Mouse (Mus musculus) bone marrow macrophage, adult 2 months (primary cell): Measurements from ENCODE around the gene St13.

Source experiments
- CTCF ChIP-seq: IDR thresholded peaks from 2 replicates; pipeline ENCODE4 v1.5.1; 2012; ENCODE audit warnings: low read depth, mild to moderate bottlenecking, low read length, moderate library complexity
- POLR2A ChIP-seq: IDR thresholded peaks from 2 replicates; pipeline ENCODE4 v1.6.1; 2012; ENCODE audit warnings: mild to moderate bottlenecking, low read depth, low read length, borderline replicate concordance

DNA sequence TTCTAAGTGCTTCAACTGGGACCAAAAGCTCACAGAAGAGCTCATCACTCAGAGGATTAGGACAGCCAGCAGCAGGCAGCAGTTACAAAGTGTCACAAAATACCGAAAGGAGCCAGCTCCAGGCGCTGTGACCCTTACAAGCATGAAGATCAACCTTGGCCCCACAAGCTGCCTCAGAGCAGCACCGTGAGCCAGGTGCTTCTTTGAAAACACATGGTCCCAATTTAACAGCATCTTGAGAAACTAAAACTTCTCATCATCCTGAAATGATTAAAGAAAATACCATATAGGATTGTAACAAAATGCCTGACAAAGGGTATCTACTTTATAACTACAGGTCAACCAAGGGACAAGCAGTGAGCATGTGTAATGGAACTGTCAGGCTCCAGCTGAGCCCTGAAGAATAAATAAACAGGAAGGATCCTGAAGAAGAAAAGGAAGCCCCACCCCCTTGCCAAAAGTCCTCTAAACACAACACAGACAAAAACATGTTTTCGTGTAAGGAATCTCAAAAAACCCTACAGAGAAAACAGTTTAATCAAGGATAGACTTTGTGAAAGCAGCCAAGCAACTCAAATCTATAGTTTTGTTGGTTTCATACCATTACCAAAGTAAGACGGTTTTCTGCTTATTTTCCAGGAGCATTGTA, 70.0 kb downstream of the St13 start:
- no peak for TF ChIP-seq CTCF
- TF ChIP-seq POLR2A, result no peak
